Mouse (Mus musculus): ENCODE data around the gene Sit1. TPM values are rescaled to one million over a fixed set of nuclear protein-coding genes. Genes with fewer than 3 reads are reported as not detected.

Sit1 gene
- total and polyA plus RNA-seq, 3 experiments = 0.31 TPM; not detected in 2

GRCm38 (mm10) chr4:43473636-43474035 is 9.9 kb downstream of the Sit1 start:
- H3K9ac ChIP-seq (ENCODE audit: low read depth, low read length) = no peak overlapping the region
- 67% methylated on average over 1 of the region's 1 CpGs for WGBS
- no peak for TF ChIP-seq EP300 (IDR thresholded peaks at IDR 0.05; ENCODE audit: insufficient read depth, low read depth, low read length)
- no peak for TF ChIP-seq POLR2A (IDR thresholded peaks at IDR 0.05; ENCODE audit: insufficient read depth, low read depth, low read length)
- TF ChIP-seq CTCF (IDR thresholded peaks at IDR 0.05) = no peak
- H3K27me3 ChIP-seq (ENCODE audit: control insufficient read depth, insufficient read depth, low read length) = no peaks in the 10 kb centered on the region
- H3K4me1 ChIP-seq (ENCODE audit: control insufficient read depth, insufficient read depth, low read length) = no peaks in the 10 kb centered on the region
- no peak for DNase-seq
- no peak overlapping the region for H3K27ac ChIP-seq
- H3K4me3 ChIP-seq = no peak overlapping the region
- no peaks in the 10 kb centered on the region for H3K79me2 ChIP-seq (replicated peaks; ENCODE audit: control insufficient read depth, insufficient read depth, low read length)
- H3K36me3 ChIP-seq (ENCODE audit: control insufficient read depth, insufficient read depth, low read length) = no peaks in the 10 kb centered on the region
- intact Hi-C loops (cut with DNase I) = no loop called here

DNA sequence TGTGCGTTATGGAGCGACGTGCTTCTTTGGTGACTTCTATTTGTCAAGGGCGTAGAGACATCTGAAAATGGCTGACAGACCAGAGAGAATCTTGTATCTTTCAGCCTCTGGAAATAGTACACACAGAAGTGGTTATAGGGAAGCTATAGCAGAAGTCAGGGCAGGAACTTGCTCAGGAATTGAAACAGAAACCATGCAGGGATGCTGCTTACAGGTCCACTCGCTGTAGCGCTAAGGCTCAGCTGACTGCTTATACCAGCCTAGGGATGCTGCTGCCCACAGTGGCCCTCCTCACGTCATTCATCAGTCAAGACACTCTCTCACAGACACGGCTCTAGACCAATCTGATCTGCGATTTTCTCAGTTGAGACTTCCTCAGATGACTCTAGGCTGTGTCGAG is 13.2 kb downstream of the Sit1 start:
- Histone ChIP-seq H3K4me3 (no peak overlapping the region), H3K4me1 (ENCODE audit: control insufficient read depth, insufficient read depth, low read length) (no peaks in the 10 kb centered on the region), H3K79me2 (replicated peaks; ENCODE audit: control insufficient read depth, insufficient read depth, low read length) (no peaks in the 10 kb centered on the region), H3K27me3 (ENCODE audit: control insufficient read depth, insufficient read depth, low read length) (no peaks in the 10 kb centered on the region), H3K27ac (no peak overlapping the region), H3K36me3 (ENCODE audit: control insufficient read depth, insufficient read depth, low read length) (no peaks in the 10 kb centered on the region), H3K9ac (ENCODE audit: low read depth, low read length) (no peak overlapping the region)
- WGBS = 91% methylated on average over 10 of the region's 10 CpGs
- intact Hi-C loops (cut with DNase I) = no loop called here
- DNase-seq = no peak
- no peak for TF ChIP-seq CTCF (IDR thresholded peaks at IDR 0.05)
- TF ChIP-seq POLR2A (IDR thresholded peaks at IDR 0.05; ENCODE audit: insufficient read depth, low read depth, low read length) = no peak
- TF ChIP-seq EP300 (IDR thresholded peaks at IDR 0.05; ENCODE audit: insufficient read depth, low read depth, low read length) = no peak

DNA sequence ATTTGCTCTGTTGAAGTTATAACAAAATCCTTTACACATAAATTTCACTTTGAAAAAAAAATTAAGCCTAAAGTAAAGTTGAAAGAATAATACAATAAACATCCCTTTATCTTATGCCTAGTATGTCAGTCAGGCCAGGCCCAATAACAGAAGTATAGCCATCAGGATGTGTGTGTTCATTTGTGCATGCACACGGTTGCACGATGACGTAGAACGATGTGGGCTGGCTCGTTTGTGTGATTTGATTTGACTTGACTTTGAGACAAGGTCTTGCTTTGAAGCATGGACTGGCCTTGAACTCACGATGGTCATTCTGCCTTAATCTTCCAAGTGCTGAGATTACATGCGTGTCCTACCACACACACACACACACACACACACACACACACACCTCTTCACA is 16.7 kb downstream of the Sit1 start:
- Histone ChIP-seq H3K4me3 (no peak overlapping the region), H3K79me2 (replicated peaks; ENCODE audit: control insufficient read depth, insufficient read depth, low read length) (no peaks in the 10 kb centered on the region), H3K27me3 (ENCODE audit: control insufficient read depth, insufficient read depth, low read length) (no peaks in the 10 kb centered on the region), H3K9ac (ENCODE audit: low read depth, low read length) (no peak overlapping the region), H3K36me3 (ENCODE audit: control insufficient read depth, insufficient read depth, low read length) (no peaks in the 10 kb centered on the region), H3K4me1 (ENCODE audit: control insufficient read depth, insufficient read depth, low read length) (no peaks in the 10 kb centered on the region), H3K27ac (no peak overlapping the region)
- intact Hi-C loops (cut with DNase I) = no loop called here
- no peak for DNase-seq
- 90% methylated on average over 7 of the region's 7 CpGs for WGBS
- TF ChIP-seq CTCF (IDR thresholded peaks at IDR 0.05) (no peak), POLR2A (IDR thresholded peaks at IDR 0.05; ENCODE audit: insufficient read depth, low read depth, low read length) (no peak), EP300 (IDR thresholded peaks at IDR 0.05; ENCODE audit: insufficient read depth, low read depth, low read length) (no peak)

DNA sequence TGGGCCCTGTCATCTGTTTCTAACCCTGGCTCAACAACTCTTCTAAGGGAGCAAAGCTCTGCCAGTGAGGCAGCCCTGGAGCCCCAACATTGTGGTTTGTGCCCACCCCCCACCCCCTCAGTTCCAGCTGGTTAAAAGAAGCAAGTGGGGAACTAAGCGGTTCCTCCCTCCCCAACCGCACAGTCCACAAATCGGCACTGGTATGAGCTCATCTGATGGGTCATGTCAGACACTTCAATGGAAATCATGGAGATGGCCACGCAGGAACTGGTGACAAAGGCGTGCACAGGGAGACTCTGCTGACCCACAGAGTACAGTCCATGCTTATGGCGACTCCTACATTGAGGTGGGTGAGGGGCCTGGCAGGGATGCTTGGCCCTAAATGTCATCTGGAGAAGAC is 17.6 kb downstream of the Sit1 start:
- no peaks in the 10 kb centered on the region for H3K36me3 ChIP-seq (ENCODE audit: control insufficient read depth, insufficient read depth, low read length)
- peak in 1 of 2 experiments; percentile 10 for DNase-seq
- intact Hi-C loops (cut with DNase I) = no loop called here
- H3K4me1 ChIP-seq (ENCODE audit: control insufficient read depth, insufficient read depth, low read length) = no peaks in the 10 kb centered on the region
- 73% methylated on average over 6 of the region's 6 CpGs for WGBS
- H3K27me3 ChIP-seq (ENCODE audit: control insufficient read depth, insufficient read depth, low read length) = no peaks in the 10 kb centered on the region
- no peaks in the 10 kb centered on the region for H3K79me2 ChIP-seq (replicated peaks; ENCODE audit: control insufficient read depth, insufficient read depth, low read length)
- TF ChIP-seq POLR2A (IDR thresholded peaks at IDR 0.05; ENCODE audit: insufficient read depth, low read depth, low read length) (no peak), CTCF (IDR thresholded peaks at IDR 0.05) (no peak), EP300 (IDR thresholded peaks at IDR 0.05; ENCODE audit: insufficient read depth, low read depth, low read length) (no peak)
- H3K4me3 ChIP-seq = no peak overlapping the region
- no peak overlapping the region for H3K9ac ChIP-seq (ENCODE audit: low read depth, low read length)
- H3K27ac ChIP-seq = no peak overlapping the region

GRCm38 (mm10) chr4:43463102-43463501 is 20.4 kb downstream of the Sit1 start:
- intact Hi-C loops (cut with DNase I) = no loop called here
- no peak for DNase-seq
- no peak overlapping the region for H3K4me3 ChIP-seq
- H3K27me3 ChIP-seq (ENCODE audit: control insufficient read depth, insufficient read depth, low read length) = no peaks in the 10 kb centered on the region
- 82% methylated on average over 5 of the region's 5 CpGs for WGBS
- H3K4me1 ChIP-seq (ENCODE audit: control insufficient read depth, insufficient read depth, low read length) = no peaks in the 10 kb centered on the region
- H3K27ac ChIP-seq = no peak overlapping the region
- no peaks in the 10 kb centered on the region for H3K36me3 ChIP-seq (ENCODE audit: control insufficient read depth, insufficient read depth, low read length)
- TF ChIP-seq EP300 (IDR thresholded peaks at IDR 0.05; ENCODE audit: insufficient read depth, low read depth, low read length) = no peak
- no peak for TF ChIP-seq CTCF (IDR thresholded peaks at IDR 0.05)
- no peak for TF ChIP-seq POLR2A (IDR thresholded peaks at IDR 0.05; ENCODE audit: insufficient read depth, low read depth, low read length)
- H3K9ac ChIP-seq (ENCODE audit: low read depth, low read length) = no peak overlapping the region
- no peaks in the 10 kb centered on the region for H3K79me2 ChIP-seq (replicated peaks; ENCODE audit: control insufficient read depth, insufficient read depth, low read length)

GRCm38 (mm10) chr4:43457124-43457523 is 26.4 kb downstream of the Sit1 start:
- 23% methylated on average over 8 of the region's 8 CpGs for WGBS
- TF ChIP-seq POLR2A (IDR thresholded peaks at IDR 0.05; ENCODE audit: insufficient read depth, low read depth, low read length) (no peak), CTCF (IDR thresholded peaks at IDR 0.05) (no peak), EP300 (IDR thresholded peaks at IDR 0.05; ENCODE audit: insufficient read depth, low read depth, low read length) (no peak)
- no peak overlapping the region for H3K9ac ChIP-seq (ENCODE audit: low read depth, low read length)

More at GRCm38 (mm10) chr4:43457124-43457523, 26.4 kb downstream of the Sit1 start:
- Histone ChIP-seq H3K36me3 (ENCODE audit: control insufficient read depth, insufficient read depth, low read length) (no peaks in the 10 kb centered on the region), H3K4me3 (no peak overlapping the region), H3K27me3 (ENCODE audit: control insufficient read depth, insufficient read depth, low read length) (no peaks in the 10 kb centered on the region), H3K79me2 (replicated peaks; ENCODE audit: control insufficient read depth, insufficient read depth, low read length) (no peaks in the 10 kb centered on the region), H3K4me1 (ENCODE audit: control insufficient read depth, insufficient read depth, low read length) (peaks cover 4% of the 10 kb centered on the region), H3K27ac (no peak overlapping the region)
- DNase-seq = no peak
- intact Hi-C loops (cut with DNase I) = no loop called here
